Mouse (Mus musculus) hindbrain, embryonic 11.5 days (tissue): Measurements from ENCODE around the gene Zfhx2. TPM values are rescaled to one million over a fixed set of nuclear protein-coding genes. Genes with fewer than 3 reads are reported as not detected.

Source experiments
- ATAC-seq: fragments of 200-750 bp; cut with Nextera tagmentation; 2 replicates; pipeline ENCODE4 v1.8.0; 2017; ENCODE audit warnings: mild to moderate bottlenecking, moderate TSS enrichment, moderate library complexity; ENCODE audit not compliant: low FRiP score
- DNase-seq: peaks from one replicate; pipeline ENCODE4 v3.0.0-alpha.2; 2015; ENCODE audit warnings: low spot score
- H3K27ac ChIP-seq: fragments of 300-500 bp; sonication (generic); 2 replicates; pipeline ENCODE4 v1.5.1; 2014; ENCODE audit warnings: mild to moderate bottlenecking, low read depth, low read length
- H3K27me3 ChIP-seq: fragments of 300-500 bp; sonication (generic); 2 replicates; pipeline ENCODE4 v1.6.1; 2014; ENCODE audit warnings: mild to moderate bottlenecking, low read length, moderate library complexity, mixed read lengths; ENCODE audit not compliant: control insufficient read depth, insufficient read depth
- H3K36me3 ChIP-seq: fragments of 300-500 bp; sonication (generic); 2 replicates; pipeline ENCODE4 v1.6.1; 2014; ENCODE audit warnings: mild to moderate bottlenecking, low read length, moderate library complexity, mixed read lengths; ENCODE audit not compliant: control insufficient read depth, insufficient read depth
- H3K4me1 ChIP-seq: fragments of 300-500 bp; sonication (generic); replicated peaks from 2 replicates; pipeline ENCODE4 v1.6.1; 2014; ENCODE audit warnings: low read length, mixed read lengths; ENCODE audit not compliant: control insufficient read depth, insufficient read depth
- H3K4me2 ChIP-seq: fragments of 300-500 bp; sonication (generic); replicated peaks from 2 replicates; pipeline ENCODE4 v1.6.1; 2014; ENCODE audit warnings: mild to moderate bottlenecking, low read depth, low read length
- H3K4me3 ChIP-seq: fragments of 300-500 bp; sonication (generic); 2 replicates; pipeline ENCODE4 v1.5.1; 2014; ENCODE audit warnings: low read depth, low read length
- H3K9ac ChIP-seq: fragments of 300-500 bp; sonication (generic); 2 replicates; pipeline ENCODE4 v1.6.1; 2014; ENCODE audit warnings: low read depth, low read length
- H3K9me3 ChIP-seq: fragments of 300-500 bp; sonication (generic); 2 replicates; pipeline ENCODE4 v1.6.1; 2016; ENCODE audit warnings: low read length; ENCODE audit not compliant: control insufficient read depth
- WGBS: fragments of 180-500 bp; shearing (Covaris S2); extraction: QIAGEN DNeasy Blood & Tissue Kit; methylation state at CpG from one replicate; pipeline ENCODE4 v1.1.7; 2014; 5-methylcytosine and 5-hydroxymethylcytosine counted together
- polyA plus RNA-seq: library from polyadenylated mRNA; unstranded; fragments of >200 nt; fragmentation: Nextera tagmentation; extraction: Ambion mirVana; gene quantifications from 2 replicates; pipeline ENCODE4 v1.2.1, GENCODE M21; 2014

Gene Zfhx2
- polyA plus RNA-seq, 1 experiment from 2014 or later: 20.8 TPM

GRCm38 (mm10) chr14:55063581-55064381 is 28.3 kb downstream of the Zfhx2 start:
- Histone ChIP-seq H3K36me3 (peaks cover 8% of the 10 kb centered on the region; the same call in 1 of the 2 replicates), H3K27me3 (no peaks in the 10 kb centered on the region), H3K9me3 (no peaks in the 10 kb centered on the region), H3K9ac (no peak overlapping the region), H3K27ac (no peak overlapping the region), H3K4me3 (no peak overlapping the region), H3K4me2 (no peak overlapping the region), H3K4me1 (peaks cover 4% of the 10 kb centered on the region; the same call in 1 of the 2 replicates)
- ATAC-seq (no peak), DNase-seq (no peak)
- WGBS: 88% methylated on average over 22 of the region's 22 CpGs

- H3K36me3 ChIP-seq: peaks cover 8% of the 10 kb centered on the region; the same call in 1 of the 2 replicates
- H3K27ac ChIP-seq: no peak overlapping the region
- H3K9me3 ChIP-seq: no peaks in the 10 kb centered on the region
- no peak for ATAC-seq
- H3K27me3 ChIP-seq: no peaks in the 10 kb centered on the region
- H3K4me1 ChIP-seq: peaks cover 4% of the 10 kb centered on the region; the same call in 1 of the 2 replicates
- H3K4me3 ChIP-seq: no peak overlapping the region
- no peak overlapping the region for H3K4me2 ChIP-seq
- no peak overlapping the region for H3K9ac ChIP-seq
- WGBS: 85% methylated on average over 5 of the region's 5 CpGs
- DNase-seq: no peak
Measured at GRCm38 (mm10) chr14:55063117-55063516, 29.0 kb downstream of the Zfhx2 start.

GRCm38 (mm10) chr14:55062626-55063025 is 29.5 kb downstream of the Zfhx2 start:
- H3K36me3 ChIP-seq: peaks cover 8% of the 10 kb centered on the region; the same call in 1 of the 2 replicates
- WGBS: 31% methylated on average over 17 of the region's 17 CpGs

GRCm38 (mm10) chr14:55061845-55062244 is 30.3 kb downstream of the Zfhx2 start:
- Histone ChIP-seq H3K4me3 (no peak overlapping the region), H3K27ac (no peak overlapping the region), H3K36me3 (peaks cover 8% of the 10 kb centered on the region; the same call in 1 of the 2 replicates), H3K9me3 (no peaks in the 10 kb centered on the region), H3K9ac (no peak overlapping the region), H3K27me3 (no peaks in the 10 kb centered on the region), H3K4me2 (no peak overlapping the region), H3K4me1 (peaks cover 4% of the 10 kb centered on the region; the same call in 1 of the 2 replicates)
- DNase-seq: no peak
- no peak for ATAC-seq
- 50% methylated on average over 7 of the region's 7 CpGs for WGBS

More at GRCm38 (mm10) chr14:55062626-55063025, 29.5 kb downstream of the Zfhx2 start:
- DNase-seq (peak; percentile 46), ATAC-seq (peak; percentile 56; the same call in 1 of the 2 replicates)
- H3K4me2 ChIP-seq: no peak overlapping the region
- H3K27me3 ChIP-seq: no peaks in the 10 kb centered on the region
- H3K9ac ChIP-seq: no peak overlapping the region
- H3K4me3 ChIP-seq: no peak overlapping the region
- H3K9me3 ChIP-seq: no peaks in the 10 kb centered on the region
- peaks cover 4% of the 10 kb centered on the region; the same call in 1 of the 2 replicates for H3K4me1 ChIP-seq
- H3K27ac ChIP-seq: no peak overlapping the region

- WGBS: 68% methylated on average over 5 of the region's 5 CpGs
- no peak overlapping the region for H3K27ac ChIP-seq
- H3K4me2 ChIP-seq: no peak overlapping the region
- no peak for DNase-seq
- no peak overlapping the region for H3K9ac ChIP-seq
- no peaks in the 10 kb centered on the region for H3K27me3 ChIP-seq
- peaks cover 5% of the 10 kb centered on the region; the same call in 1 of the 2 replicates for H3K36me3 ChIP-seq
- H3K4me1 ChIP-seq: peaks cover 4% of the 10 kb centered on the region; the same call in 1 of the 2 replicates
- ATAC-seq: no peak
- no peaks in the 10 kb centered on the region for H3K9me3 ChIP-seq
- H3K4me3 ChIP-seq: no peak overlapping the region
Measured at GRCm38 (mm10) chr14:55059931-55060330, 32.2 kb downstream of the Zfhx2 start.

- 82% methylated on average over 1 of the region's 1 CpGs for WGBS
- Histone ChIP-seq H3K36me3 (no peaks in the 10 kb centered on the region), H3K27me3 (no peaks in the 10 kb centered on the region), H3K9ac (no peak overlapping the region), H3K27ac (no peak overlapping the region), H3K4me1 (peaks cover 4% of the 10 kb centered on the region; the same call in 1 of the 2 replicates), H3K9me3 (no peaks in the 10 kb centered on the region), H3K4me2 (no peak overlapping the region), H3K4me3 (no peak overlapping the region)
- DNase-seq (no peak), ATAC-seq (no peak)
Measured at GRCm38 (mm10) chr14:55059009-55059408, 33.1 kb downstream of the Zfhx2 start.

- 83% methylated on average over 11 of the region's 11 CpGs for WGBS
- H3K9ac ChIP-seq: no peak overlapping the region
- H3K4me3 ChIP-seq: no peak overlapping the region
- no peak overlapping the region for H3K27ac ChIP-seq
- no peaks in the 10 kb centered on the region for H3K9me3 ChIP-seq
- H3K36me3 ChIP-seq: no peaks in the 10 kb centered on the region
- no peak overlapping the region for H3K4me2 ChIP-seq
- no peaks in the 10 kb centered on the region for H3K27me3 ChIP-seq
- no peak for ATAC-seq
- DNase-seq: no peak
- no peaks in the 10 kb centered on the region for H3K4me1 ChIP-seq
Measured at GRCm38 (mm10) chr14:55055167-55055834, 36.8 kb downstream of the Zfhx2 start.

- Histone ChIP-seq H3K27ac (no peak overlapping the region), H3K27me3 (no peaks in the 10 kb centered on the region), H3K9me3 (no peaks in the 10 kb centered on the region), H3K9ac (no peak overlapping the region), H3K36me3 (no peaks in the 10 kb centered on the region), H3K4me2 (no peak overlapping the region), H3K4me3 (no peak overlapping the region), H3K4me1 (no peaks in the 10 kb centered on the region)
- DNase-seq: no peak
- WGBS: 85% methylated on average over 10 of the region's 10 CpGs
- ATAC-seq: no peak
Measured at GRCm38 (mm10) chr14:55054191-55054749, 37.9 kb downstream of the Zfhx2 start.
